Comparison of ENCODE assay signal across 14 mouse cellular contexts in the genomic region with DNA sequence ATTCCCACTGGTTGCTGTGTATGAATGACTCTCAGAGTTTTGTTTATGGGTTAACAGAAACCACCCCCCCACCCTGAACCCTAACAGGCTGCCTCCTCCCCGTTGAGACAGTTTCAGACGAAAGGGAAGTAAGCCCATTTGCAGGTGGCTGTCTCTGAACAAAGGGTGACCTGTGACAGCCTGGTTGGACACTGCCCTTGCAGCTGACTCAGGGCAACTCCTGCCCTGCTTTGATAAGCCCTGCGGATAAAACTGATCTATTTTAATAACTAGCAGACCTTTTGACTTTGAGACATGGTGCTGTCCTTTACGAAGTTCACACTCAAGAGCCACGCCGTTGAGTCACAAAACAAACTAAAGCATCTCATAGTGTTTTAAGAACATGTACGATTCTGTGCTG. TPM values are rescaled to one million over a fixed set of nuclear protein-coding genes. Genes with fewer than 3 reads are reported as not detected.
DNase-seq lines count a peak whose midpoint lies in the region; ATAC-seq and TF ChIP-seq lines count a peak whose summit lies in the region.
"Had no signal": no experiment of that assay in that cellular context is flagged by ENCODE, and none has a peak within 500 bp of the region (broad histone marks: within the 10 kb centered on the region; RNA-seq: fewer than 3 reads in every experiment).

No protein-coding gene starts in this region.

- H3K9me3 ChIP-seq in lung, embryonic 15.5 days = no peaks in the 10 kb centered on the region
- H3K9me3 ChIP-seq in heart, embryonic 11.5 days (replicated peaks; ENCODE audit: control insufficient read depth, low read length) = peaks cover 4% of the 10 kb centered on the region; the same call in 1 of the 2 replicates
- no peaks in the 10 kb centered on the region for H3K9me3 ChIP-seq in limb, embryonic 10.5 days (replicated peaks)

- H3K36me3 ChIP-seq in lung, embryonic 15.5 days = no peaks in the 10 kb centered on the region
- H3K36me3 ChIP-seq in heart, embryonic 11.5 days (ENCODE audit: control insufficient read depth, insufficient read depth, low read length) = peaks cover 10% of the 10 kb centered on the region
- no peaks in the 10 kb centered on the region; the same call in 1 of the 2 replicates for H3K36me3 ChIP-seq in small intestine, adult 2 months (ENCODE audit: control insufficient read depth, insufficient read depth, low read length)
- no peaks in the 10 kb centered on the region for H3K36me3 ChIP-seq in limb, embryonic 10.5 days

- DNase-seq in gastrocnemius, adult 2 months = no peak
- DNase-seq in gastrocnemius, postnatal 10 days = no peak
- no peak for DNase-seq in lung, postnatal 4 days
- no peak for DNase-seq in limb, embryonic 10.5 days (ENCODE audit: low spot score)
- DNase-seq: adrenal gland, postnatal 14 days; cerebellum, postnatal 10 days; kidney, postnatal 25 days; thymus, postnatal 36 days had no signal

- intact Hi-C loops in gastrocnemius, adult 2 months (cut with DNase I) = no loop called here

- no peaks in the 10 kb centered on the region for H3K27me3 ChIP-seq in lung, embryonic 15.5 days
- H3K27me3 ChIP-seq in heart, embryonic 11.5 days (ENCODE audit: control insufficient read depth, insufficient read depth, low read length) = no peaks in the 10 kb centered on the region
- no peaks in the 10 kb centered on the region for H3K27me3 ChIP-seq in small intestine, adult 2 months (ENCODE audit: control insufficient read depth, insufficient read depth, low read length)
- peaks cover 25% of the 10 kb centered on the region for H3K27me3 ChIP-seq in limb, embryonic 10.5 days (ENCODE audit: low read depth, poor library complexity, severe bottlenecking)

- peak overlapping the region; percentile 79 for H3K4me3 ChIP-seq in gastrocnemius, adult 2 months
- H3K4me3 ChIP-seq in lung, embryonic 15.5 days = peak overlapping the region; percentile 58; the same call in 1 of the 2 replicates
- peak overlapping the region; percentile 63; the same call in 1 of the 2 replicates for H3K4me3 ChIP-seq in heart, embryonic 11.5 days (ENCODE audit: low read depth, low read length)
- H3K4me3 ChIP-seq in small intestine, adult 2 months (ENCODE audit: low read depth, low read length) = no peak overlapping the region
- no peak overlapping the region for H3K4me3 ChIP-seq in limb, embryonic 10.5 days

- peaks cover 23% of the 10 kb centered on the region for H3K4me1 ChIP-seq in lung, embryonic 15.5 days
- peaks cover 30% of the 10 kb centered on the region for H3K4me1 ChIP-seq in heart, embryonic 11.5 days (ENCODE audit: control insufficient read depth, insufficient read depth, low read length)
- peaks cover 43% of the 10 kb centered on the region for H3K4me1 ChIP-seq in small intestine, adult 2 months (ENCODE audit: control insufficient read depth, insufficient read depth, insufficient read length, low read length)
- peaks cover 14% of the 10 kb centered on the region for H3K4me1 ChIP-seq in limb, embryonic 10.5 days

- 41% methylated on average over 7 of the region's 7 CpGs for WGBS in lung, embryonic 15.5 days
- 28% methylated on average over 7 of the region's 7 CpGs for WGBS in heart, embryonic 11.5 days (ENCODE audit: insufficient replicate concordance)
- WGBS in small intestine, adult 2 months = 19% methylated on average over 7 of the region's 7 CpGs
- 84% methylated on average over 7 of the region's 7 CpGs for WGBS in limb, embryonic 10.5 days

- peak overlapping the region; percentile 82 for H3K4me2 ChIP-seq in lung, embryonic 15.5 days
- H3K4me2 ChIP-seq in heart, embryonic 11.5 days = peak overlapping the region; percentile 76

- no peak; the same call in 1 of the 2 replicates for TF ChIP-seq POLR2A in small intestine, adult 2 months (IDR thresholded peaks at IDR 0.05; ENCODE audit: low read depth, low read length)

- ATAC-seq in lung, embryonic 15.5 days (ENCODE audit: borderline replicate concordance, extremely low read depth, low FRiP score, low TSS enrichment) = no peak
- ATAC-seq in heart, embryonic 11.5 days (replicated peaks; ENCODE audit: insufficient number of reproducible peaks, low FRiP score, low TSS enrichment) = no peak
- ATAC-seq in inflammation-experienced regulatory T-cells, adult 6 months = no peak
- ATAC-seq: hindbrain, postnatal 0 days had no signal

- no peak overlapping the region for H3K27ac ChIP-seq in gastrocnemius, adult 2 months
- 0 out of 2 replicates have a peak overlapping the region, but pooled peaks have one; percentile 16 for H3K27ac ChIP-seq in lung, embryonic 15.5 days
- peak overlapping the region; percentile 84 for H3K27ac ChIP-seq in heart, embryonic 11.5 days (ENCODE audit: low read depth, low read length)
- H3K27ac ChIP-seq in small intestine, adult 2 months (ENCODE audit: insufficient read depth, low read depth, low read length) = peak overlapping the region; percentile 68
- no peak overlapping the region for H3K27ac ChIP-seq in limb, embryonic 10.5 days
- H3K27ac ChIP-seq: hindbrain, postnatal 0 days had no signal

- H3K9ac ChIP-seq in lung, embryonic 15.5 days = no peak overlapping the region
- H3K9ac ChIP-seq in heart, embryonic 11.5 days (ENCODE audit: low read depth, low read length) = no peak overlapping the region

- TF ChIP-seq CTCF in gastrocnemius, adult 2 months (IDR thresholded peaks at IDR 0.05) = no peak
- TF ChIP-seq CTCF in small intestine, adult 2 months (IDR thresholded peaks at IDR 0.05; ENCODE audit: extremely low read depth, insufficient read length, insufficient replicate concordance, low read depth, low read length) = no peak

RNA-seq across cellular contexts. Expression of a gene that starts 2.4 kb away (rescaled TPM):
- 1 to 10 TPM; 3.7 to 5.1 TPM for total RNA-seq in gastrocnemius, adult 2 months (2021)
- total RNA-seq in gastrocnemius, postnatal 10 days (2021) = 10 to 100 TPM; 11.1 to 14.1 TPM
- polyA plus RNA-seq in lung, embryonic 15.5 days (2015; fragmentation: Nextera tagmentation; extraction: Ambion mirVana) = 50.8 and 56.7 TPM in 2 replicates
- 51.3 and 58.0 TPM in 2 replicates for polyA plus RNA-seq in heart, embryonic 11.5 days (2014; fragmentation: Nextera tagmentation; extraction: Ambion mirVana)
- polyA plus RNA-seq in small intestine, adult 2 months (2012; rRNA removed) = 3.5 and 14.2 TPM in 2 replicates
- polyA plus RNA-seq in inflammation-experienced regulatory T-cells, adult 6 months (2017; shearing (Covaris generic)) = under 1 TPM in 1 of 3 experiments, not detected in 2; 0.49 TPM
- polyA plus RNA-seq in limb, embryonic 10.5 days (2016; fragmentation: Nextera tagmentation; extraction: Ambion mirVana) = 4.7 and 5.8 TPM in 2 replicates
- total RNA-seq: granulocyte monocyte progenitor cell, adult 5-6 weeks had no signal

Comparison
In these comparisons a context has a peak if more than half of its experiments do, and no peak if none do; other contexts are left out.
1. H3K27ac ChIP-seq: peak in lung, embryonic 15.5 days (single experiment), heart, embryonic 11.5 days (single experiment) and small intestine, adult 2 months (single experiment); none in gastrocnemius, adult 2 months (single experiment) and limb, embryonic 10.5 days (single experiment).
2. H3K4me3 ChIP-seq: peak in gastrocnemius, adult 2 months (single experiment), lung, embryonic 15.5 days (single experiment) and heart, embryonic 11.5 days (single experiment); none in small intestine, adult 2 months (single experiment) and limb, embryonic 10.5 days (single experiment).